In genomic region chrX:109811824-109812223, GRCm38 (mm10) we compare ENCODE assay signal across 30 mouse cellular contexts.
"Had no signal": no experiment of that assay in that cellular context is flagged by ENCODE, and none has a peak within 500 bp of the region (broad histone marks: within the 10 kb centered on the region; RNA-seq: fewer than 3 reads in every experiment).

No protein-coding gene starts in this region.

- H3K27me3 ChIP-seq: heart, embryonic 12.5 days; heart, embryonic 13.5 days; heart, embryonic 15.5 days; hindbrain, embryonic 12.5 days; hindbrain, embryonic 13.5 days; hindbrain, embryonic 15.5 days; intestine, embryonic 15.5 days; kidney, embryonic 15.5 days had no signal

- DNase-seq: heart, postnatal 10 days; heart, postnatal 14 days; heart, postnatal 36 days; heart, postnatal 4 days; kidney, adult 11 months; kidney, adult 18-20 months; kidney, adult 2 months; kidney, adult 8-10 months; kidney, adult 9 months; kidney, postnatal 10 days; kidney, postnatal 14 days; kidney, postnatal 25 days; kidney, postnatal 36 days; layer of hippocampus, adult 9-11 months; layer of hippocampus, postnatal 36 days had no signal

- H3K9ac ChIP-seq: heart, embryonic 12.5 days; heart, embryonic 13.5 days; heart, embryonic 15.5 days; hindbrain, embryonic 12.5 days; hindbrain, embryonic 13.5 days; hindbrain, embryonic 14.5 days; hindbrain, embryonic 15.5 days; intestine, embryonic 15.5 days; kidney, embryonic 15.5 days had no signal

- H3K27ac ChIP-seq: heart, embryonic 10.5 days; heart, embryonic 13.5 days; heart, embryonic 15.5 days; hindbrain, embryonic 10.5 days; hindbrain, embryonic 12.5 days; hindbrain, embryonic 13.5 days; hindbrain, embryonic 14.5 days; hindbrain, embryonic 15.5 days; hindbrain, postnatal 0 days; intestine, embryonic 15.5 days; kidney, embryonic 15.5 days; kidney, postnatal 0 days; layer of hippocampus, adult 2 months; left cerebral cortex, adult 2 months had no signal

- H3K36me3 ChIP-seq: heart, embryonic 10.5 days; heart, embryonic 12.5 days; heart, embryonic 13.5 days; heart, embryonic 15.5 days; hindbrain, embryonic 10.5 days; hindbrain, embryonic 12.5 days; hindbrain, embryonic 13.5 days; hindbrain, embryonic 15.5 days; intestine, embryonic 15.5 days; kidney, embryonic 15.5 days had no signal

- H3K4me3 ChIP-seq: heart, embryonic 10.5 days; heart, embryonic 12.5 days; heart, embryonic 13.5 days; heart, embryonic 15.5 days; hindbrain, embryonic 10.5 days; hindbrain, embryonic 12.5 days; hindbrain, embryonic 13.5 days; hindbrain, embryonic 15.5 days; intestine, embryonic 15.5 days; kidney, embryonic 15.5 days; layer of hippocampus, adult 2 months; left cerebral cortex, adult 2 months had no signal

- H3K4me1 ChIP-seq: heart, embryonic 10.5 days; heart, embryonic 12.5 days; heart, embryonic 13.5 days; heart, embryonic 15.5 days; hindbrain, embryonic 10.5 days; hindbrain, embryonic 12.5 days; hindbrain, embryonic 13.5 days; hindbrain, embryonic 15.5 days; intestine, embryonic 15.5 days; kidney, embryonic 15.5 days had no signal

- H3K9me3 ChIP-seq: heart, embryonic 10.5 days; heart, embryonic 12.5 days; heart, embryonic 13.5 days; heart, embryonic 15.5 days; hindbrain, embryonic 10.5 days; hindbrain, embryonic 12.5 days; hindbrain, embryonic 13.5 days; hindbrain, embryonic 15.5 days; intestine, embryonic 15.5 days; kidney, embryonic 15.5 days had no signal
